Mouse (Mus musculus) spleen, adult 18-20 months (tissue): ENCODE measurements around the gene Bbs9.

ENCODE experiments used
- DNase-seq, 2 experiments: peaks; one replicate each; pipeline ENCODE4 v3.0.0; 2022; ENCODE audit warnings: mixed read lengths in 2 of 2

The Bbs9 gene

GRCm38 (mm10) chr9:22698501-22698900 lies 223.0 kb downstream of the Bbs9 start:
- no peak for DNase-seq

GRCm38 (mm10) chr9:22702065-22702611 lies 226.6 kb downstream of the Bbs9 start:
- DNase-seq, result no peak

GRCm38 (mm10) chr9:22702812-22703367 lies 227.4 kb downstream of the Bbs9 start:
- no peak for DNase-seq

DNA sequence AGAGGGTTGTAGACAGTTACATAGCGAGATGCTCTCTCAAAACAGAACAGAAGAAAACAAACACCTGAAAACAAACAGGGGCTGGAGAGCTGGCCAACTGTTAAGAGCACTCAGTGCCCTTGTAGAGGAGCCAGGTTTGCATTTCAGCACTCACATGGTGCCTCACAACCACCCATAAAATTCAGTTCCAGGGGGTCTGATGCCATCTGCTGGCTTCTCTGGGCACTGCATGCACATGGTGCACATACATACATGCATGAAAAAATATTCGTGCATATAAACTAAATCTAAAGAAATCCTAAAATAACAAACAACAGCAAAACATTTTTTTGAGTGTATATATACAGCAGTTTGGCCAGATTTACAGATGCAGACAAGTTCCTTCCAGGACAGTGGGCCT lies 228.0 kb downstream of the Bbs9 start:
- no peak for DNase-seq

GRCm38 (mm10) chr9:22707166-22707913 lies 231.8 kb downstream of the Bbs9 start:
- no peak for DNase-seq

- peak in 1 of 2 experiments; percentile 34 for DNase-seq
These were observed 233.6 kb downstream of the Bbs9 start for GRCm38 (mm10) chr9:22708970-22709726.

DNA sequence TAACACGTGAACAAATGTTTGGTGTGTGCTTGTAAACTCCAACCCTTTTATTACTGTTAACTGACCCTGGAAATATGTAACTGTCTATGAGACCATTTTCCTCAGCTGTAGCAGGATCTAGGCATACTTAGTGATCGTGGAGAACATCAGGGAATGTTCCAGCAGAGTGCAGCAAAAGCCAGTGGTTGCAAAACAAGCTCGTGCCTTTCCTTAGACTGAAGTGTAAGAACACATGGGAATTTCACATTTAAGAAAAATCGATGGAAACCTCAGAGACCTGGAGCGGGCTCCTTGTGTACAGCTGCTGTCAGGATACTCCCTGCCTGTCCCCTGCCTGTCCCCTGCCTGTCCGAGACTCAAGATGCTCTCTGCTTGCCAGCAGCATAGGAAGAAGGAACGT lies 234.5 kb downstream of the Bbs9 start:
- DNase-seq, result no peak

DNA sequence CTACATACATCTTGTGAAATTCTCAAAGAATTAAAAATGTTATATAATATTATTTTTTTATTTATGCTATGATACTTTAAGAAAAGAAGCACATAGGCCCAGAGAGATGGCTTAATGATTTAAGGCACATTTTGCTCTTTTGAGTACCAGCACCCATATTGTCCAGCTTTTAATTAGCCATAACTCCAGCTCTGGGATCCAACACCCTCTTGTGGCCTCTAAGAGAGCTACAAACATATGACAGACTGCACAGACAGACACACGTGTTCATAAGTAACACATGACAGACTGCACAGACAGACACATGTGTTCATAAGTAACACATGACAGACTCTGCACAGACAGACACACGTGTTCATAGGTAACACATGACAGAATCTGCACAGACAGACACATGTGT lies 235.8 kb downstream of the Bbs9 start:
- DNase-seq, result no peak

GRCm38 (mm10) chr9:22712743-22713142 lies 237.2 kb downstream of the Bbs9 start:
- no peak for DNase-seq

DNA sequence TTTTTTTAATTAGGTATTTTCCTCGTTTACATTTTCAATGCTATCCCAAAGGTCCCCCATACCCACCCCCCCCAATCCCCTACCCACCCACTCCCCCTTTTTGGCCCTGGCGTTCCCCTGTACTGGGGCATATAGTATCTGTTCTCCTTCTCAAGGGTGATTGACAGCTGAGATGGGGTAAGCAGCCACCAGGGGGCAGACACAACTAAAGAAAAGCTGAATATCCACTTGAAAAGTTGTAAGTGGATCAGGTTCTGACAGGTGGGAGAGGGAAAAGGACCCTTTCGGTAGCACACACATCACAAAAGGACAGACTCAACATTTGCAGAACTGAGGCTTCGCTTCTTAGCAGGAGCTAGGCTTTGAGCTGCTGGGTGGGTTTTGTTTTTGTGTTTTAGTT lies 237.8 kb downstream of the Bbs9 start:
- peak in 1 of 2 experiments; percentile 66 for DNase-seq

DNA sequence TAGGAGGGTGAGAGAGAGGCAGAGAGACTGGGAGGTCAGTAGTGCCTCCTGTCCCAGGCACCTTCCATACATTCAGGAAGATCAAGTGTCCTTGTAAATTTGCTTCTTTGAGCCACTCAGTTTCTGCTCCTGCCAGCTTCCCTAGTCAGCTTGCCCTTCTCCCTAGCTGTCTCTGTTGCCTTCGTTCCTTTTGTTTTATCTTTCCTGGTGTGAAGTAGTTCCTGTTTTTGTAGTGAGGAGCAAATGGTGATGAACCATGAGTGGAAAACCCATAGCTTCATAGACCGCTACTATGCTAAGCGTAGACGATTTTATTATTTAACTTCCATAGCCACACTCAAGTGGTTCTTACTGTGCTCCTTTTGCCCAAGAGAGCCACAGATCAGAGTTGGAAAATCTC lies 242.1 kb downstream of the Bbs9 start:
- DNase-seq, result no peak

DNA sequence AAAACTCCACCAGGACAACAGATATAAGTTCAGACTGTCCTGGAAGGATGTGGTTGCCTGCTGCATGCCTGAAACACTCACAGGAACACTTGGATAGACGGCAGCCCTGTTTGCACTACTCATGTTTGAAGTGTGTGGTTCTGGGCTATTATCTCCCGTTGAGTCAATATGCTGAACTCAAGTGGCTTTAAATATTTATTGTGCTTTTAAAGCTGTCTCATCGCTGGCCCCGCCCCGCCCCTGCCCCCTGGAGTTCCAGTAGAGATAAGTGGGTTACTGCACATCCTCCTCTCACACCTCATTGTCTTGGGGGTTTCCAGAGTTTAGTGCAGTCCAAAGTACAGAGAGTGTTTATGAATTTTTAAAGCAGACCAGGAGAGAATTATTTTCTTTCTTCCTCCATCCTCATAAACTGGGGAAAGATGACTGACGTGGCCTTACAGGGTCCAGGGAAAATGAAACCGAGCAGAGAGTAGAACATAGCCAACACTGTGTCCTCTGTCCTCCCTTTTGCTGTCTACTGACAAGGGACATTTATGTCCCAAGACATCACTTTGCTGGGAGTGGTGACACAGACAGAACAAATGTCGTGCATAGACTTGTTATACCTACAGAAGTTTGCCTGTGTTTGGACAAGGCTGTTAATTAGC lies 242.8 kb downstream of the Bbs9 start:
- no peak for DNase-seq

- no peak for DNase-seq
These were observed 257.1 kb downstream of the Bbs9 start for GRCm38 (mm10) chr9:22732646-22733045.

- DNase-seq, result no peak
These were observed 259.4 kb downstream of the Bbs9 start for GRCm38 (mm10) chr9:22734954-22735353.

GRCm38 (mm10) chr9:22735385-22735784 lies 259.9 kb downstream of the Bbs9 start:
- DNase-seq, result no peak

- no peak for DNase-seq
These were observed 262.4 kb downstream of the Bbs9 start for GRCm38 (mm10) chr9:22737893-22738292.

- no peak for DNase-seq
These were observed 263.3 kb downstream of the Bbs9 start for GRCm38 (mm10) chr9:22738861-22739260.

GRCm38 (mm10) chr9:22741967-22742366 lies 266.5 kb downstream of the Bbs9 start:
- no peak for DNase-seq

DNA sequence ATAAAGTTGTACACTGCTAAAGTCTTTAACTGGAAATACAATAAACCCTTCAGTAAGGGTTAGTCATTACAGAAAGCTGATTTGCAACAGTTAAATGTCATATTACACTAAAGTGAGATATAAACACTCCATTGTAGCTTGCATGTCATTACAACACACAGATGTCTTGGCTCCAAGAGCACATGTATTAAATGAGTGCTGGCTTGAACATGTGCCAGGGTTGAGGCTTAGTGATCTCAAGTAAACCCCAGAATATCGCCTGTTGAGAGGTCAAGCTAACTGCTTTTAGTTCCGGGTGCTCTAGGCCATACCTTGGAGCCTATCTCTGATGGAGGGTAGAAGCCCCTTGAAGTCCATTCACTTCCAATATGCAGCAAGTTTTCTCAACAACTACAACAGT lies 273.1 kb downstream of the Bbs9 start:
- DNase-seq, result no peak

DNA sequence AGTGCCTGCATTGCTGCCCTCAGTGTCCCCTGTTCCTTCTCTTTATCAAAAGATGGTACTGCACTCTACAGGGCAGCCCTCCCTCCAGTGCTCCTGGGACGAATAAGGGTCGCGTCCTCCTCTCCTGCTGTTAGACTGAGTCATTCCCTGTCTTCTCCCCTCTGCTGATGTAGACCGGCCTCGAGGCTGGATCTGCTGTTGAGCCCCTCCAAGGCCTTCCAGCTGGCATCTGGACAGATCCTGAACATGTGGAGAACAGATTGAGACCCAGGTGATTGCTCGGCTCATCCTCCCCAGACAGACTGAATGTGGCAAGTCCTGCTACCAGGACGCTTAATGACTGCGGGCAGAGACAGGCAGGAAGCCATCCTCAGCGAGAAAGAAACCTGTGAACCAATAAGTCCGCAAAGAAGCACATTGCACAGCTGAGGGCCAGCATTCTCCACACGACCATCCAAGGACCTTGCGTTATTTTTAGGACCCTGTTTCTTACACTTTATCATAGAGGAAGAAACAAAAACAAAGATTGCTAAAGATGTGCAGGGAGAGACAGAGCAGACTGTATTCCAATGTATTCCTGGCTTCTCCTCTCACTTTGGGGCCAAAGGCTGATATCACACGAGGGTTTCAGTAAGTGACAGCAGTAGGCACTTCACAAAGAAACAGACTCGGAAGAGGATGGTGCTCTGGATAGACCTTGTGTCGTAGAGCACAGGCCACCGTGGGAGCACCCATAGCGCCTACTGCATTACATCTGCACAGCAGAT lies 275.4 kb downstream of the Bbs9 start:
- DNase-seq, result no peak

GRCm38 (mm10) chr9:22751546-22751929 lies 276.0 kb downstream of the Bbs9 start:
- DNase-seq, result no peak

DNA sequence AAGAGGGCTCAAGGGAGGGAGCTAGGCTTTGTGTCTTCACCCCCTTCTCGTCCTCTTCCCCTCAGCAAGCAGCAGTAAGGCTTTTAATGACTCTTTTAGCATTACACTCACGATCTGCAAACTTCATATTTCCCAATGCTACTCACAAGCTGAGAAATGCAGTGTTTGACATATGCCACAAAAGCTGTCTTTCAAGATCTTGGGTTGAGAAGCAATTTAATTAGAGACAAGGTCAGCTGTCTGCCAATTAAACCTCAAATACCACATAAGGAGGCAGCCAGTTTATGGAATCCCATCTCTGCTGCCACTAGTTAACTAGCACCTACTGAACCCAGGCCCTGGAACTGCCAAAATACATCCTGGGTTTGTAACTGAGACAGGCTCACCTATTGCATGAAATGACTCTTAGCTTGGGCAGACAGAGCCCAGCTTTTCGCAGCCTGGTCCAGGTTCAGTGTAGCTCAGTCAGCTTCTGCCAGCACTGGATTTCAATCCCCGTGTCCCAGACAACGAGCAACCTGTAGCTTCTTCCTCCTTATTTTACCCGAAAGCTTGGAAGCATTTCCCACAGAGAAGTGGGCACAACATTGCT lies 278.7 kb downstream of the Bbs9 start:
- DNase-seq, result no peak
